Mouse (Mus musculus): ENCODE results near the gene Kcnk1. TPM values are rescaled to one million over a fixed set of nuclear protein-coding genes. Genes with fewer than 3 reads are reported as not detected.

The Kcnk1 gene
- polyA plus RNA-seq (2015; fragmentation: Nextera tagmentation; extraction: Ambion mirVana) = 17.9 and 18.6 TPM in 2 replicates

- peak within 1 kb of the TSS; percentile 86 for H3K27ac ChIP-seq
- H3K9ac ChIP-seq = peak within 1 kb of the TSS; percentile 69
- peak; percentile 82 for ATAC-seq (replicated peaks)
- peak within 1 kb of the TSS; percentile 62 for H3K4me3 ChIP-seq
- peak within 1 kb of the TSS; percentile 91 for H3K4me2 ChIP-seq
- H3K36me3 ChIP-seq (replicated peaks) = no peaks in the 10 kb centered on the region
- under 1% methylated on average over 73 of the region's 73 CpGs for WGBS
- H3K4me1 ChIP-seq = peaks cover 19% of the 10 kb centered on the region
- peaks cover 14% of the 10 kb centered on the region for H3K27me3 ChIP-seq (replicated peaks)
- H3K9me3 ChIP-seq = no peaks in the 10 kb centered on the region
These were observed at the start of gene Kcnk1 for GRCm38 (mm10) chr8:125995101-125995986. TSS of gene Kcnk1 (plus strand) at chr8:125995170.

DNA sequence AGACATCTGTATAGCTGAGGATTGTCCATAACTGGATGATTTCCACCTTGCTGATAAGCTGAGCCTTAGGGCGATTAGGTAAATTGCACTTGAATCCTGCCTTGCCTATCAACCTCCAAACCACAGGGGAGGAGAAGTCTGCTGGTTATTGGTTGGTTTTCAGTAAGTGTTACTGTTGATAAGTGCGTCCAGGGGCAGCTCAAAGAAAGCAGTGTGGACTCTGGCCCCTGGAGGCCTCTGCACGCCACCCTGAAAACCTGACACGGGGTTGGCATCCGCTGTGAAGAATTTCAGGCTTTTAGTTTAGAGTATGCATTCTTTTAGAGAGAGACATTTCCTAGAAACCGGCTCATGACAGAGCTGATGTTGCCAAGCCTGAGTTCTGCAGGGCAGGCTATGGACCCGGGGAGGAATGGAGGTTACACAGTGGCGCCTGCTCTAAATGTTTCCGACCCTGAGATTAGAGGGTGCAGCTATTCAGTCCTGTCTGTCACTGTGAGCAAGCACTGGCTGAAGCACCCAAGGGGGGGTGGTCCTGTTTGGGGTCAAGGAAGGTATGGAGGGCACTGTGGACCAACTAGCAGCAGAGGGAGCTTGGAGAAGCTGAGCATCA lies 46.2 kb upstream of the Kcnk1 start:
- Histone ChIP-seq H3K36me3 (replicated peaks) (no peaks in the 10 kb centered on the region), H3K4me3 (no peak overlapping the region), H3K4me1 (0 out of 2 replicates have a peak, but pooled peaks cover 3% of the 10 kb centered on the region), H3K9me3 (no peaks in the 10 kb centered on the region), H3K27me3 (replicated peaks) (no peaks in the 10 kb centered on the region), H3K27ac (no peak overlapping the region), H3K4me2 (no peak overlapping the region), H3K9ac (no peak overlapping the region)
- no peak for ATAC-seq (replicated peaks)
- WGBS = 84% methylated on average over 9 of the region's 9 CpGs

- Histone ChIP-seq H3K4me1 (0 out of 2 replicates have a peak, but pooled peaks cover 3% of the 10 kb centered on the region), H3K4me2 (peak overlapping the region; percentile 25; the same call in 1 of the 2 replicates), H3K36me3 (replicated peaks) (no peaks in the 10 kb centered on the region), H3K27me3 (replicated peaks) (peaks cover 5% of the 10 kb centered on the region; the same call in 1 of the 2 replicates), H3K4me3 (no peak overlapping the region), H3K27ac (0 out of 2 replicates have a peak overlapping the region, but pooled peaks have one; percentile 43), H3K9me3 (no peaks in the 10 kb centered on the region), H3K9ac (no peak overlapping the region)
- ATAC-seq (replicated peaks) = peak; percentile 80
- 27% methylated on average over 23 of the region's 23 CpGs for WGBS
These were observed 44.7 kb upstream of the Kcnk1 start for GRCm38 (mm10) chr8:125950007-125950940.

- H3K9ac ChIP-seq = no peak overlapping the region
- no peaks in the 10 kb centered on the region for H3K9me3 ChIP-seq
- H3K4me2 ChIP-seq = peak overlapping the region; percentile 11; the same call in 1 of the 2 replicates
- H3K4me3 ChIP-seq = no peak overlapping the region
- ATAC-seq (replicated peaks) = no peak
- H3K27ac ChIP-seq = no peak overlapping the region
- peaks cover 5% of the 10 kb centered on the region; the same call in 1 of the 2 replicates for H3K27me3 ChIP-seq (replicated peaks)
- H3K36me3 ChIP-seq (replicated peaks) = no peaks in the 10 kb centered on the region
- 0 out of 2 replicates have a peak, but pooled peaks cover under 1% of the 10 kb centered on the region for H3K4me1 ChIP-seq
- 14% methylated on average over 11 of the region's 11 CpGs for WGBS
These were observed 39.3 kb upstream of the Kcnk1 start for GRCm38 (mm10) chr8:125955671-125956070.

- Histone ChIP-seq H3K4me1 (no peaks in the 10 kb centered on the region), H3K4me3 (no peak overlapping the region), H3K9me3 (no peaks in the 10 kb centered on the region; the same call in 1 of the 2 replicates), H3K9ac (no peak overlapping the region), H3K27ac (no peak overlapping the region), H3K36me3 (replicated peaks) (no peaks in the 10 kb centered on the region), H3K4me2 (no peak overlapping the region), H3K27me3 (replicated peaks) (peaks cover 5% of the 10 kb centered on the region; the same call in 1 of the 2 replicates)
- ATAC-seq (replicated peaks) = no peak
- WGBS = 73% methylated on average over 9 of the region's 9 CpGs
These were observed 38.2 kb upstream of the Kcnk1 start for GRCm38 (mm10) chr8:125956796-125957195.

DNA sequence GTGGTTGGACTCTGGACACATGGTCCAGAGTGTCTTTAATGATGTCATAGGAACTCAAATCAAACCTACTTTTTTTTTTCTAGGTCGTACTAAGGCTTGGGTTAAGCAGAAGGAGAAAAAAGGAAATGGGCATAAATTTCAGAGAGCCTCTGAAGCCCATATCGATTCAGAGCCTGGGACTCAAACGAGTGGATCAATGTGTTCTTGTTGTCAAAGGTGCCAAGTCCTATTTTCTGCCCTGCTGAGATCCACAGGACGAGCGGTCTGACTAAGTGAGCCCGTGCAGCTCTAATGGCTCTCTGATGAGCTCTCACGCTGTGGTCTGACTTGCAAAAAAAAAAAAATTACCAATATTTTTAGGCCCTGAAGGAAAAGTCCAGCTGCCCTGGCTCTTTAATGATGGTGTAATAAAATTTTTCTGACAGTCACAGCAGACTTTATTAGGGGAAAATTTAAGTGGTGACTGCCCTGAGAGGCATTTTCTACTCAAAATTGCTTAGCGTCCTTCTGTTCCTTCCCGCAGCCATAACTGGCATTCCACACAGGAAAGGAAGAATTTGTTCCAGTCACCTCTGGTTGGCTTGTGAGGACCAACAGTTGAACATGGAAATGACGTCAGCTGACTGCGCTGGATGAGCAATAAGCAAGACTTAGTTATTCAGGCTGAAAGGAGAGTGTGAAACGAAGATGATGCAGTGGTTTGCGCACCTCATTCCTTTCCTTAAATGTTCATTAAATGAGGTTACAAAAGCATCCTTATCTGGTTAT lies 37.6 kb upstream of the Kcnk1 start:
- ATAC-seq (replicated peaks) = no peak
- Histone ChIP-seq H3K4me3 (no peak overlapping the region), H3K4me1 (no peaks in the 10 kb centered on the region), H3K9me3 (no peaks in the 10 kb centered on the region; the same call in 1 of the 2 replicates), H3K9ac (no peak overlapping the region), H3K4me2 (no peak overlapping the region), H3K36me3 (replicated peaks) (no peaks in the 10 kb centered on the region), H3K27me3 (replicated peaks) (peaks cover 5% of the 10 kb centered on the region; the same call in 1 of the 2 replicates), H3K27ac (no peak overlapping the region)
- 63% methylated on average over 13 of the region's 13 CpGs for WGBS

- Histone ChIP-seq H3K9me3 (no peaks in the 10 kb centered on the region; the same call in 1 of the 2 replicates), H3K27me3 (replicated peaks) (peaks cover 5% of the 10 kb centered on the region; the same call in 1 of the 2 replicates), H3K4me3 (no peak overlapping the region), H3K36me3 (replicated peaks) (no peaks in the 10 kb centered on the region), H3K4me2 (no peak overlapping the region), H3K9ac (no peak overlapping the region), H3K27ac (no peak overlapping the region), H3K4me1 (no peaks in the 10 kb centered on the region)
- WGBS = 77% methylated on average over 1 of the region's 1 CpGs
- ATAC-seq (replicated peaks) = no peak
These were observed 37.0 kb upstream of the Kcnk1 start for GRCm38 (mm10) chr8:125957994-125958368.

- 72% methylated on average over 4 of the region's 4 CpGs for WGBS
- Histone ChIP-seq H3K4me1 (peaks cover 5% of the 10 kb centered on the region; the same call in 1 of the 2 replicates), H3K9ac (no peak overlapping the region), H3K27me3 (replicated peaks) (peaks cover 5% of the 10 kb centered on the region; the same call in 1 of the 2 replicates), H3K4me3 (no peak overlapping the region), H3K9me3 (no peaks in the 10 kb centered on the region; the same call in 1 of the 2 replicates), H3K27ac (no peak overlapping the region), H3K36me3 (replicated peaks) (no peaks in the 10 kb centered on the region), H3K4me2 (no peak overlapping the region)
- ATAC-seq (replicated peaks) = no peak
These were observed 35.6 kb upstream of the Kcnk1 start for GRCm38 (mm10) chr8:125959363-125959771.

DNA sequence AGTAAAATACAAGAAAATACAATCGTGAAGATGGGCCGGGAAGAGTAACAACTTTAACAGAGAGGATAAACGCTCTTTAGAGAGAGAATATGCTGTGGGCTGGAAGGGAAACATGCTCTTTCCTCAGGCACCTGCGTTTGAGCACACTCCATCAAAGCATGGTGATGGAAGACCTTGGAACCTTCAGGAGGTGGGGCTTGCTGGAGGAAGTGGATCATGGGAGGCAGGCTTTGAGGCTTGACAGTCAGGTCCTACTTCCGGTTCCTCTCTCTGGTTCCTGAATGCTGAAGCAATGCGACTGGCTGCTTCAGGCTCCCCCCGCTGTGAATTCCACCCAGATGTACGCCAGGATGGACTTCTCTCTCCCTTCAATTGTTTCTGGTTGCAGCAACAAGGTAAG lies 34.9 kb upstream of the Kcnk1 start:
- peaks cover 5% of the 10 kb centered on the region; the same call in 1 of the 2 replicates for H3K4me1 ChIP-seq
- WGBS = 89% methylated on average over 8 of the region's 8 CpGs
- H3K9ac ChIP-seq = no peak overlapping the region
- no peak overlapping the region for H3K4me2 ChIP-seq
- no peaks in the 10 kb centered on the region; the same call in 1 of the 2 replicates for H3K9me3 ChIP-seq
- no peak overlapping the region for H3K4me3 ChIP-seq
- H3K36me3 ChIP-seq (replicated peaks) = no peaks in the 10 kb centered on the region
- H3K27ac ChIP-seq = no peak overlapping the region
- peaks cover 2% of the 10 kb centered on the region; the same call in 1 of the 2 replicates for H3K27me3 ChIP-seq (replicated peaks)
- no peak for ATAC-seq (replicated peaks)

DNA sequence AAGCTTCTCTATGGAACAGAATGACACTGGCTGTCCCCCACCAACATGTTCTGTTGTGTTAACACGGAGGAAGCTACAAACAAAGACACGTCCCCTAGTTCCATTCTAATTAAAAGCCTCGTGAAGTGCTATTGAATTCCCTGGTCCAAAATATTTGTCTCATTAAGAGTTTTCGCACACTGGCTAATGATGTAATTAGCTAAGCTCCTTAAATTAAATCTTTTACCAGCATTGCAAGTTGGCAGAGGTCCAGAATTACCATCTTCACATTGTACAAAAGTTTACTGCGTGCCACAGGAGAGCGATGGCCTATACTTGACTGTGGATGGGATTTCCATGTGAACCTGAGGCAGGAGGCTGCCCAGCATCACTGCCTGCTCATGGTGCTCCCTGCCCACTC lies 33.2 kb upstream of the Kcnk1 start:
- Histone ChIP-seq H3K4me1 (peaks cover 5% of the 10 kb centered on the region; the same call in 1 of the 2 replicates), H3K36me3 (replicated peaks) (no peaks in the 10 kb centered on the region), H3K4me3 (no peak overlapping the region), H3K27me3 (replicated peaks) (no peaks in the 10 kb centered on the region), H3K27ac (no peak overlapping the region), H3K9me3 (no peaks in the 10 kb centered on the region; the same call in 1 of the 2 replicates), H3K9ac (no peak overlapping the region), H3K4me2 (no peak overlapping the region)
- ATAC-seq (replicated peaks) = no peak
- 74% methylated on average over 6 of the region's 6 CpGs for WGBS

DNA sequence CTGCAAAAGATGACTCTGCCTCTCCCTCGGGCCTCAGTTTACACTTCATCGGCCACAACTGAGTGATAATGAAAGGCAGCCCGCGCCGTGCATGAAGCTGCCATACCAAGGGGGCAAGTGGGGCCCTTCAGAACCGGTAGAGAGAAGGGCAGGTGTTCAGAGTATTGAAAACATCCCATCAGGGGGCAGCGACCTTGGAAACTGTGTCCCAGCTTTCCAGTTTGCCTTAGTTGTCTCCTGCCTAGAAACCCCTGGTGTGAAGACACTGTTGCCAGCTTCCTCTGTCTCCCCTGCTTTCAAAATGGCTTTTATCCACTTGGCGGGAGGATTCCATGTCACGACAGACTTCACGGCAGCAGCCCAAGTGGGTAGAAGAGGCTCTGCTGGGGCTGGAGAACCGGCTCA lies 31.2 kb upstream of the Kcnk1 start:
- Histone ChIP-seq H3K27me3 (replicated peaks) (no peaks in the 10 kb centered on the region), H3K9ac (no peak overlapping the region), H3K27ac (no peak overlapping the region), H3K36me3 (replicated peaks) (no peaks in the 10 kb centered on the region), H3K4me3 (no peak overlapping the region), H3K9me3 (no peaks in the 10 kb centered on the region; the same call in 1 of the 2 replicates), H3K4me2 (peak overlapping the region; percentile 35), H3K4me1 (peaks cover 5% of the 10 kb centered on the region; the same call in 1 of the 2 replicates)
- WGBS = 4% methylated on average over 11 of the region's 11 CpGs
- ATAC-seq (replicated peaks) = no peak
